Mouse (Mus musculus): ENCODE data around the gene Wdr5b.
A peak's percentile ranks its signal among the peaks of the same experiment; 100 is the strongest.
"Not testable (repeated sequence)": the region's sequence is repeated elsewhere in the genome, so short reads cannot be mapped to it uniquely, and the experiment has no call there.

The Wdr5b gene

DNA sequence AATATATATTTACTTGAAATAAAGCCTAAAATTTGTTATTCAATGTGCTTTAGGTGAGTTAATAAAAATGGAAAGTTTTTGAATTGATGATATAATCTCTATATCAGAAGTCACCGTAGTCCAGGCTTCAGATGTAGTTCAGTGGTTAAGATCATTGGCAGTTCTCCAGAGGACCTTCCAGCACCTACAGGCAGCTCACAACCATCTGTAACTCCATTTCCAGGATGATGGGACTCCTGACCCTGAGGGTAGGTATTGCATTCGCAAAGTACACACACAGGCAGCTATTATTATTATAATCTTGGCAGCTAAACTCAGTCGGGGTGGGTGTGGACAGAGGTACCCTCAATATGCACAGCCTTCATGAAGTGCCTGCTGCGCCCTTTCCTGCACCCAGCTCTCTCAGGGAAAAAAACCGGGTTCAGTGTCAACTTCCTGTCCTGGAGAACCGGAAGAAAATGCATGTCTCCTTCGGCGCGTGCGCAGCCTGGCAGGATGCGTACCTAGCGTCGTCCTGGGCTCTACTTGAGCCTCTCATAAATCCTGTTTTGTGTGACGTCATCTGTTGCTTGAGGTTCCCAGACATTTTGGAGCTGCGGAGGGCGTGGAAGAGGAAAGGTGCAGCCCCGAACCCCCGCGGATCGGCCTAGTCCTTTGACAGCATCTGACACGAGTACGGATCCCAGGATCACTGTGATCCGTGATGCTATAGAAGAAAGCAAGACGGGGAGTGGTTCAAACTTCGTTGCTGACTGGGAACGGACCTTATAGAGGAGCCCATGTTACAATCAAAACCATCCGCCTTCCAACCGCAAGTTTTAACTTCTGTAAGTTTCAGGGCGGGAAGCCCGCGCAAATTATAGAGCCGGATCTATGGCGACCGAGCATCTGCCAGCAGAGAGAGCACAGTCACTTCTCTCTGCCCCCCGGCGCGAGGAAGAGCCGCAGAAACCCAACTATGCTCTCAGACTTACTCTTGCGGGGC, at the start of gene Wdr5b:
TSS of gene Wdr5b (plus strand) at position 551 of the 985 bp plus-strand sequence.
- peak; percentile 85 to 88 for DNase-seq (ENCODE audit: low spot score in 2 of 2)

DNA sequence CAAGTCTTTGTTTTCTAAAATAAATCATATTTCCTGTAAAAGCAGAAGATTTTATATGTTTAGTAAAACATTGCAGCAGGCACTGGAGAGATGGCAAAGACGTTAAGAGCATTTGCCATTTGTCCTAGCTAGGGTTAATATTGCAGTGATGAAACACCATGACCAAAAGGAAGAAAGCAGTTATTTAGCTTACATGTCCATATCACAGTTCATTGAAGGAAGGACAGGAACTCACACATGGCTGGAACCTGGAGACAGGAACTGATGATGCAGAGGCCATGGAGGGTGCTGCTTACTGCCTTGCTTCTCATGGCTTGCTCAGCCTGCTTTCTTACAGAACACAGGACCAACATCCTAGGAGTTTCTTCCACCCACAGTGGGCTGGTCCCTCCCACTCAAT, 48.6 kb upstream of the Wdr5b start:
- DNase-seq (ENCODE audit: low spot score in 2 of 2) = no peak

DNA sequence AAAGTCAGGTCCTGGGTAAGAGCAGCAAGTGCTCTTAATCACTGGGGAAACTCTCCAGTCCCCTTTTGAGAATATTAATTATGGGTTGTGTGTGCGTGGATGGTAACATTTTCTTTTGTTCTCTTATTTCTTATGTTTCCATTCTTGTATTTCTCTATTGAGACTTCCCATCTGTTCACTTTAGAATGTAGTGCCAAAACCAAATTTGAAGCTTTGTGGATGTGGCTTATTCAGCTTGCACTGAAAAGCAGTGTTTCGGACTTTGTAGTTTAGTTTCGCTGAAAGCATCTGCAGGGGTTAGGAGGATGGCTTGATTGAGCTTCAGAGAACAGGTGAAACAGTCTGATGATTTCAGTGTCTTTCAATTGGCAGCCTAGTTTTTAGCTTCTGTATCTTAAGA, 47.7 kb upstream of the Wdr5b start:
- DNase-seq (ENCODE audit: low spot score in 2 of 2) = no peak

DNA sequence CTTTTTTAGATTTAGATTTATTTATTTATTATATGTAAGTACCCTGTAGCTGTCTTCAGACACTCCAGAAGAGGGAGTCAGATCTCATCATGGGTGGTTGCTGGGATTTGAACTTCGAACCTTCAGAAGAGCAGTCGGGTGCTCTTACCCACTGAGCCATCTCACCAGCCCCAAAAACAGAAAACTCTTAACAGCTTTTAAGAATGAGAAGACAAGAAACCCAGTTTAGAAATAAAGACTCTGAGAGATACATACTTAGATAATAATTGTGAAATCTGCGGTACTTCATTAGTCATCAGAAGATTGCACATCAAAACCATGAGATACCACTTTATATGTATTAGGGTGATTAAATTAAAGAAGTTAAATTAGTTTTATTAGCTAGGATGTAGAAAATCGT, 42.1 kb upstream of the Wdr5b start:
- DNase-seq (ENCODE audit: low spot score in 2 of 2) = not testable (repeated sequence)

DNA sequence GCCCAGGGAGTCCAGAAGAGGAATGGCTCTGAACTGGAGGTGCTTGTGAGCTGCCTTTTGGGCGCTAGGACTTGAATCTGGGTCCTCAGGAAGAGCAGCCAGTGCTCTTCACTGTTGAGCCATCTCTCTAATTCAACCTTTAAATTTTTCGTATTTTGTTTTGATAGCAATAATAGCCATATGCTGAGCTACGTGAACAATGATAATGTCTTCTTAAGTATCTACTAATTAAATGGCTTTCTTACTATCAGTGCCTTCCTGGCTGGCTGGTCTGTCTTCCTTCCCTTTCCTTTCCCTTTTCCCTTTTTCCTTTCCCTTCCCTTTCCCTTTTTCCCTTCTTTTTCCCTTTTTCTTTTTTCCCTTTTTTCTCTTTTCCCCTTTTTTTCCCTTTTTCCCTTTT, 32.6 kb upstream of the Wdr5b start:
- DNase-seq (ENCODE audit: low spot score in 2 of 2) = no peak

DNA sequence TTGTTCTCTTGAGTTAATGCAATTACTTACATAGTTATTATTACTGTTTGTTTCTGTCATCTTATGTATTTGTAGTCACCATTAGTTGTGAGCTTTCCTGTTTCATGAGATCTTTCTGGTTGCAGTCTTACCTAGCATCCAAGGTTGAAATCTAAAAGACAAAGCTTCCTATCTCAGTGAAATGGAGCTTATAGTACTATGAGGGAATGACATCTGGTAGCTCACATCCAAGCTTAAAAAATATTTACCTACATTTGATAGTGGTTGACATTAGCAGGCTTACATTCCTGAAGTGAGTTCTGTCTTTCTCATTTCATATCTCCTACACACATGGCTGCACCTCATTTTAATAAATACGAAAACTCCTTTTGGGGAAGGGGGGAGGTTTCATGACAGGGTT, 24.7 kb upstream of the Wdr5b start:
- DNase-seq (ENCODE audit: low spot score in 2 of 2) = no peak

DNA sequence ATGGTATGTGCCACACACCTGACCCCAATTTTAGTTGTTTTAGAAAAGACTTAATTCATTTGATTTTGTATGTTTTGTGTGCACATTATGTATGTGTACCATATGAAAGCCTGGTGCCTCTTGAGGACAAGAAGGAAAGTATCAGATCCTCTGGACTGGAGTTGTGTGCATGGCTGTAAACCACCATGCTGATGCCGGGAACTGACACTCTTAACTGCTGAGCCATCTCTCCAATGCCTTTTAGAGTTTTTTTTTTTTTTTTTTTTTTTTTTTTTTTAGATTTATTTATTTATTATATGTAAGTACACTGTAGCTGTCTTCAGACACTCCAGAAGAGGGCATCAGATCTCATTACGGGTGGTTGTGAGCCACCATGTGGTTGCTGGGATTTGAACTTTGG, 12.9 kb upstream of the Wdr5b start:
- DNase-seq (ENCODE audit: low spot score in 2 of 2) = not testable (repeated sequence)

DNA sequence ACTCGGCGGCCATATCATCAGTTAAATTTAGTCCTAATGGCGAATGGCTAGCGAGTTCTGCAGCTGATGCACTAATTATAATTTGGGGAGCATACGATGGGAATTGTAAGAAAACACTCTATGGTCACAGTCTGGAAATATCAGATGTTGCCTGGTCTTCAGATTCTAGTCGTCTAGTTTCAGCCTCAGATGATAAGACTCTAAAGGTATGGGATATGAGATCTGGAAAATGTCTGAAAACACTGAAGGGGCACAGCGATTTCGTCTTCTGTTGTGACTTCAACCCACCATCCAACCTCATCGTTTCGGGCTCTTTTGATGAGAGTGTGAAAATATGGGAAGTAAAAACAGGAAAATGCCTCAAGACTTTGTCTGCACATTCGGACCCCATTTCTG, 633 bp downstream of the Wdr5b start:
- DNase-seq (ENCODE audit: low spot score in 2 of 2) = no peak

DNA sequence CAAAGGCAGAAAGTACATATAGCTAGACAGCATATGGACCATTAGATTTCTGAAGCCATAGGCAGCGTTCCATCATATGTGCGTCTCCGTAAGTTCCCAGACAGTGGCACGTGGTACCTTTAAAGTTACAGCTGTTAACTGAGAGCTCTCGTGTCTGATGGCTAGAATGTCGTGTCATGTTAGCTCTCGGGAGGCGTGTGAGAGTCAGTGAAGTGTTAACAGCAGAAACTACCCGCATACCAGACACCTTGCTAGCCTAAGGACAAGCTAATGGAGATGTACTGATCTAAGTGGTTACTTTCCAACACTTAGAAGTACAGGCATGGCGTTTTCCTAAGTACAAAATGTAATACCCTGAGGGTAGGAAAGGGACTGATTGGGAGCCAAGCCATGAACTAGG, 2.1 kb downstream of the Wdr5b start:
- DNase-seq (ENCODE audit: low spot score in 2 of 2) = no peak

DNA sequence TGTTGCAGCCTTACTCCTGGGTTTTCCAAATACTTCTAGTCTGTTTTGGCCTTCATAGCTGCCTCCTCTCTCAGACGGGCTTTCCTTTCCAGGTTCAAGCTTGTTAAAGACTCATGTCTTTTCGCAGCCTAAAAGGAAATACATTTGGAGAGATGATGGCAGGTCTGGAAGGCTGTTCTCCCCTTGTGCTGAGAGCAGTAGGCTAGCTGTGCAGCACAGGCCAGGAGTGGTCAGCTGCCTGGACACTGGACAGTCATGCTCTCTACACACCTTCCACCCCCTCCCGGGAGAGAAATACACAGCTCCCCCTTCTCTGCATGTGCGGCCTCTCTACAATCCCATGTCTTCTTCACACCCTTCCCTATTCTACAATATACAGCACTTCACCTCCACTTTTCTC, 3.0 kb downstream of the Wdr5b start:
- no peak for DNase-seq (ENCODE audit: low spot score in 2 of 2)

DNA sequence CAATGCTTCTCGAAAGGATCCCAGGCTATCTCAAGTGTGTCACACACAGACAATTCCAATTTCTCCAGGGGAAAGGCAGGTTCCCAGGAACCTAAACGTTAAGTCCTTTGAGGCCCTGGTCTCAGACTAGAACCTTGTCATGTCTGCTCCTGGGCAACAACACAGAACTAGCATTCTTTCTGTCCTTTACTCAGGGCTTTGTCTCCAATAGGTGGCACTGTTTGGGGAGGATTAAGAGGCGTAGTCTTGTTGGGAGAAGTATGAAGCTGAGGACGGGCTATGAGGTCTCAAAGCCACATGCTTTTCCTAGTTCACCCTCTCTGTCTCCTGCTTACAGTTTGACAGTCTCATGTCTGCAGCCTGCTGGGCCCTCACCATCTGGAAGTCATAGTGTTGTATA, 6.5 kb downstream of the Wdr5b start:
- no peak for DNase-seq (ENCODE audit: low spot score in 2 of 2)

DNA sequence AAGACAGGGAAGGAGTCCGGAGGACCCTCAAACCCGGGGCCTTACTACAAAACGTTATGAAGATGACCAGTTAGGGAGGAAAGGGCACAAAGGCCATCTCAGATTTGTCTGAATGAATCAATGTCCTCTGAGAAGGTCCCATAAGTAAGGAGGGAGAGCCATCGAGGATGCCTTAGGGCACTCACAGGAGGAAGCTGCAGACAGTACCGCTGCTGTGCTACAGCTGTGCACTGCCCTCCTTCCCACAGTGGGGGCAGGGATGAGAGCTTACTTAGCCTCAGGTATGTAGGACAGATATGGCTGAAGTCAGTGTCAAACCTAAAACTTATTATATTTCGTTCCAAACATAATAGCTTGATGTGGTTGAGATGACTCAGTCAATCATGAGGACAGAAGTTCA, 10.5 kb downstream of the Wdr5b start:
- DNase-seq (ENCODE audit: low spot score in 2 of 2) = no peak

DNA sequence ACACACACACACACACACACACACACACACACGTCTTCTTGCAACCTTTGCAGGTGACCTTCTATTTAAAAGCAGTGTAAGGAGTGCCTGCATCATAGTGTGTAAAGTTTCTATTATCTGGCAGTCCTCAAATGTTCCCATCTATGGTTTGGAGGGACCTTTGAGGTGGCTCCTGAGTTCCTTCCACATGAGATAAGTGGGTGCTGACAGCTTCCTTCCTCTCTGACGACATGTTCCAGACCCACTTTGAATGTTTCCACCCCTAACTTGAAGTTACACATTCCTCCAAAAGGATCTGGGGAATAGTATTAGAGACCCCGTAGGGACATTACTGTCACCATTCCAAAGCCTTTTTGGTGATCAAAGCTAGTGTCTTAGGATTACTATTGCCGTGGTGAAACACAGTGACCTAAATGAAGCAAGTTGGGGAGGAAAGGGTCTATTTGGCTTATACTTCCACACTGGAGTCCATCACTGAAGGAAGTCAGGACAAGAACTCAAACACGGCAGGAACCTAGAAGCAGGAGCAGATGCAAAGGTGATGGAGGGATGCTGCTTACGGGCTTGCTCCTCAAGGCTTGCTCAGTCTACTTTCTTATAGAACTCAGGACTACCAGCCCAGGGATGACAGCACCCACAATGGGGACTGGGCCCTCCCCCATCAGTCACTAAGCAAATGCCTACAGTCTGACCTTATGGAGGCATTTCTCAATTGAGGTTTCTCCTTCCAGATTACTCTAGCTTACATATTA, 12.7 kb downstream of the Wdr5b start:
- no peak for DNase-seq (ENCODE audit: low spot score in 2 of 2)

DNA sequence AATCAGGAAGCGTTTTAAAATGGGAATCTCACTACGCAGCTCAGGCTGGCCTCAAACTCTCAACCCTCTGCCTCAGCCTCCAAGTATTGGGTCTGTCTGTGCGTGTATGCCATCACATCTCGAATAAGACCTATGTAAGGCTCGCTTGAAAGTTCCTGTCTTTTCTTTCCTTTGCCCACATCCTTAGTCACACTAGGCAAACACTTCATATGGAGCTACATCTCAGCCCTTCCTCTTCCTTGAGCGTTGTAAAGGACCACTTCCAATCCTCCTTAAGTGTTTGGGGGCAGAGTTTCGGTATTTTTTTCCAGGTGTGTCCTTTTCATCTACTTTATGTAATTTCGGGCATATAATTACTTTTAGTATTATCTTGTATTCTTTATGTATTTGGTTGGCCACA, 13.9 kb downstream of the Wdr5b start:
- DNase-seq (ENCODE audit: low spot score in 2 of 2) = no peak

DNA sequence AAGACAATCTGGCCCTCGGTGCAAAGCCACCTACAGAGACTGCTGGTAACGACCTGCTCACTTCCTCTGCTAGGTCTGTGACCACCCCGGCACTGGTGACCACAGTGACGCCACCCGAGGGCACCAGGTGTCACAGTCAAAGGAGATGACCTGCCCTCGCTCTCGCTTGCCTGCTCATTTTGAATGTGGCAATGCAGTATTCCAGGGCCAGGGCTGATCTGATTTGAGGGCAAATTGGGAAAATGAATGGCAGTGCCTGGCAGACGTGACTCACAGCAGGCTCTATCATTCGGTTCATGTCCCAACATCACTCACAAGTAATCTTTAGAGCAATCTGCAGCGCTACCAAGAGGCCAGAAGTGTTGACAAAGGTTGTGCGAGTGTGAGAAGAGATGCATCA, 15.4 kb downstream of the Wdr5b start:
- DNase-seq (ENCODE audit: low spot score in 2 of 2) = peak; percentile 17 to 42

DNA sequence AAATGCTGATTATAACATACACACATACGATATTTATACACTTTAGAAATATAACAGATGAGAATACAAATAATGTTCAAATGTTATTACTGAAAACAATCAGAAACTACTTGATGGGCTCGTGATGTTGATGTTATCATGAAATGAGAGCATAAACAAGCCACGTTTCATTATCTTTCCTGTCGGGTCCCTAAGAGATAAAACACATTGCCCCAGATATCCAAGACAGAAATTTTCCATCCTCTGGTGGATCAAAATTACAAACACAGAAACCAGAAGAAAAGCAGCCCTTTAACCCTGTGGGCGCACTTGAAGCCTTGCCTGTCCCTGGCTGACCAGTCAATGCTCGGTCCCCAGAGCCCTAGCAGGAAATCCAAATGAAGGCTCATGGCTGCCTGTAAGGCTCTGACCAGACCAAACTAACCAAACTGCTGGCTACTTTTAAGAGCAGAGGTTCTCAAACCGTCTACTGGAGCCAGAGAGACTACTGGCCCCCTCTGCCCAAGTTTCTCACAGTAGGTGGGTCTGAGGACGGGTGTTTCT, 17.0 kb downstream of the Wdr5b start:
- no peak for DNase-seq (ENCODE audit: low spot score in 2 of 2)

DNA sequence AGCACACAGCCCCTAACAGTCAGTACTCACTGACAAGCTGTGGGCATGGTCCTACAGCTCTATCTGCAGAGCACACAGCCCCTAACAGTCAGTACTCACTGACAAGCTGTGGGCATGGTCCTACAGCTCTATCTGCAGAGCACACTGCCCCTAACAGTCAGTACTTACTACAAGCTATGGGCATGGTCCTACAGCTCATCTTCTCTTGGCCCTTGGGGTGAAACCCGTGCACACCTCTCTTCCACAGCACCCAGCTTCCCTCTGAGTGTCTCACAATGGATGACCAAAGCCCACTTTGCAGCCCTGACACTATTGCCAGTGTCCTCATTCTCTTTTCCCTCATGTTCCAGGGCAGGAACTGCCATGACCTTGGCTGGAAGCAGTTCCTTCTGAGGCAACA, 21.5 kb downstream of the Wdr5b start:
- not testable (repeated sequence) for DNase-seq (ENCODE audit: low spot score in 2 of 2)

DNA sequence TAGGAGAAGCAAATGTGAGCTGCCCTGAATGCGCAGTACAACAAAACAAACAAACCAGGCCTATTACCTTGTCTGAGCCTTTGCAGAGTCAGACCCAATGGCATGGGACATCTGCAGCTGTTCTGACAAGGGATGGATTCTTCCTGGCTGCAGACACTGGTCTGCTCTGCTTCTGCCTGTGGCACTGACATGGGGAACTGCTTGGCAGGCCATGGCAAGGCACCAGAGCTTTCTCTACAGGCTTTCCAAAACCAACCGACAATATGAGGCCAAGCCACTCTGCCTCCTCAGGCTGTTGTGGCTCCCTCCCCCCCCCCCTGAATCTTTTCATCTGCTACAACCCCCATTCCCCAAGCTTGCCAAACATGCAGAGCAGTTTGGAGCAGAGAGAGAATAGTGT, 22.3 kb downstream of the Wdr5b start:
- DNase-seq (ENCODE audit: low spot score in 2 of 2) = no peak

DNA sequence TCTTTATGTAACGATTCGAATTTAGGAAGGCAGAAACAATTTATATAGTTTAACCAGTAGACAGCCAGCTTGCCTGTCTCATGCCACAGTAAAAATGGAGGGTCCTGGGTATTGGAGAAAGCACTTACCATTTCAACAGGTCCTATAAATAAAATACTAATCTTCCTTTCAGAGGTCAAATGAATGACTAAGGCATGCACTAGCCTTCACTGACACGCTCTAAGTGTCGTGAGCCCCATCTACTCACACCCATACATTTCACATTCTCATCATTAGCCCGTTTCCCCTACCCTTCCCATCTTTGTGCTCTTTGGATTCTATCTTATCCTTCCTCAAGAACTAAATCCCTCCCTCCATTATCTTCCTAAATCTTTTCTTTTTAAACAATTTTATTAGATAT, 23.9 kb downstream of the Wdr5b start:
- no peak for DNase-seq (ENCODE audit: low spot score in 2 of 2)

DNA sequence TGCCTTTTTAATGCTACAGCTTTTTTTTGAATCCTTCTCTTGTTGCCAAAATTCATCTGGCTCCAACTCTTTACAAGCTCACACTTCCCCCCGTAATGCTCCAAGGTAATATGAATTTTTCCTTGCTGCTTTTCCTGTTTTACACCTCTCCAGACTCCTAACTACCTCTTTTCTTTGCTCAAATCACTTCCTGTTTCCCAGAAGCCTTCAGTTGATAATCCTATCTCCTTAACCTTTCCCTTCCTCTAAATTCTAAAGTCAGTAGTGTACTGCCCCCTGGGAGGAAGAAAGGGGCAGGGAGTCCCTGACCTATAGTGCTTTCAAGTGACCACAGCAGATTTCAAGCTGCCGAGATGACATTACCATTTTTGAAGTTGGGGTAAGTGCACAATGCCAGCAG, 26.7 kb downstream of the Wdr5b start:
- no peak for DNase-seq (ENCODE audit: low spot score in 2 of 2)

DNA sequence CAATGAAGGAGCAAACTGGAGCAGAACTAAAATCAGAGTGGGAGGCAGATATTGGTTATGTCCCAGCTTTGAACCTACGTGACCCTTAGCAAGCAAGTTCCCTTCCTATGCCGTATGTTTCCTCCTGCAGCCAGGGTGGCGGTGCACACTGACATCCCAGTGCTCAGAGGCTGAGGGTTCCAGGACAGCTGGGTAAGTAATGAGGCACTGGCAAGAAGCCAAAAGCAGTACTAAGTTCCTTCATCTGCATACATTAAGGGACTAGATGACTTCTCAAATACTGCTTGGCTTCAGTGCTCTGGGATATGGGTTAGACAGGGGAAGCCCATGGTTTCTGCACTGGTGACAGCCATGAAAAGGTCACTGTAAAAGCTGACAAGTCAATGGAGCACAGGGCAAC, 27.4 kb downstream of the Wdr5b start:
- no peak for DNase-seq (ENCODE audit: low spot score in 2 of 2)

DNA sequence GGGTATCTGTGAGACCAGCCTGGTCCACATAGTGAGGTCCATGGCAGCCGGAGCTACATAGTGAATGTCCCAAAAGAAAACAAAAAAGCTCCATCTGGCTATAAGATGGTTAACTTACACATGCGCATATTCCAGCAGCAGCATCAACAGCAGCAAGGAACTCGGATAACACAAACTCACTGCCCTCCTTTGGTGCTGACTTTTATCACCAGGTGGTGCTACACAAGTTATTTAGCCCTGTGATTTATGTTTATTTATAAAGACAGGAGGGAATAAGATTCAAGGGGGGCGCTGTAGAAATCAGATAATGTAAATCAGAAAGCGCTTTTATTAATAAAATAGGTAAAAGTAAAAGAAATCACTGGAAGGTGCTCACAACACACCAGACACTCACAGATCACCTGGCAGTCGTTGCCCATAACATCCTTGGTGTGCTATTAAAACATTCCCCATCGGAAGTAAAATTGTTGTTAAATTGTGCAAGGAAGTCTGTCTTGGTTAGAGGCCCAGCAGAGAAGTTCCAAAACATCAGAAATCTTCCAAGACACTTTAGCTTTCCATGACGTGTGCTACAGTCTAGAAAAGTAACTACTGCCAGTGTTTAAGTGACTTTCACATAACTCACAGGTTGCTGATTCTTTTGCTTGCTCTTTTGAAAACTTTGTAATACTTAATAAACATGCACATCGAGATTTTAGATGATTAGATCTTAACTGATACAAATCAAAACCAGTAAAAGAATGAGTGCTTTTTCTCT, 29.0 kb downstream of the Wdr5b start:
- no peak for DNase-seq (ENCODE audit: low spot score in 2 of 2)

All from natural killer cell, adult 2 months (primary cell).